ENCODE assay signal across 8 mouse cellular contexts in the genomic region with DNA sequence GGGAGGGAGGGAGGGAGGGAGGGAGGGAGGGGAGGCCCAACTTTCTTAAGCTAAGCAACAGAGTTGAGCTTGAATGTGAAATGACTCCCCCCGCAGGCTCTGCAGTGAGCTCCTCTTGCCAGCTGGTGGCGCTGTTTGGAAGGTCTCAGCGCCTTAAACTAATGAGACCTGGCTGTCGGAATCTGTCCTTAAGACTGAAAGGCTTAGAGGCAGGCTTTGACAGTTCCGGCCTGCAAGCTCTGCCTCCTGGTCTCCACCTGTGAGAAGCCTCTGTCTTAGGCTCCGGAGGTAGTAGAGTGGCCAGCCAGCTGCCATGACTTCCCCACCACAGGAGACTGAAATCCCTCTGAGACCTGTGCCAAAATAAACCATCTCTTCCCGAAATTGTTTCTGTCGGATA. TPM values are rescaled to one million over a fixed set of nuclear protein-coding genes. Genes with fewer than 3 reads are reported as not detected.
A peak's percentile ranks its signal among the peaks of the same experiment; 100 is the strongest.
DNase-seq lines count a peak whose midpoint lies in the region; ATAC-seq lines count a peak whose summit lies in the region.

No protein-coding gene starts in this region.

- no peak overlapping the region for H3K9ac ChIP-seq in midbrain, embryonic 11.5 days (ENCODE audit: low read length)
- no peak overlapping the region for H3K9ac ChIP-seq in midbrain, embryonic 16.5 days (ENCODE audit: low read depth, low read length)
- no peak overlapping the region for H3K9ac ChIP-seq in neural tube, embryonic 11.5 days (ENCODE audit: low read length)

- no peak overlapping the region for H3K27ac ChIP-seq in midbrain, embryonic 11.5 days (ENCODE audit: low read depth, low read length)
- H3K27ac ChIP-seq in midbrain, embryonic 16.5 days (ENCODE audit: low read length) = no peak overlapping the region
- no peak overlapping the region for H3K27ac ChIP-seq in neural tube, embryonic 11.5 days (ENCODE audit: low read depth, low read length)

- intact Hi-C loops in left cerebral cortex, postnatal 25 days (cut with DNase I) = loop anchor here (1.0 to 5.0 kb wide), 3 partner anchors 68 to 508 kb away; no protein-coding TSS in a partner anchor

- no peaks in the 10 kb centered on the region for H3K36me3 ChIP-seq in midbrain, embryonic 11.5 days (ENCODE audit: control insufficient read depth, insufficient read depth, low read length)
- H3K36me3 ChIP-seq in midbrain, embryonic 16.5 days (ENCODE audit: control insufficient read depth, insufficient read depth, low read length) = no peaks in the 10 kb centered on the region
- H3K36me3 ChIP-seq in neural tube, embryonic 11.5 days (ENCODE audit: control insufficient read depth, insufficient read depth, low read length) = no peaks in the 10 kb centered on the region

- no peaks in the 10 kb centered on the region for H3K9me3 ChIP-seq in midbrain, embryonic 11.5 days (ENCODE audit: control insufficient read depth, low read length)
- H3K9me3 ChIP-seq in midbrain, embryonic 16.5 days (replicated peaks; ENCODE audit: control insufficient read depth, low read length, poor library complexity, severe bottlenecking) = no peaks in the 10 kb centered on the region
- no peaks in the 10 kb centered on the region for H3K9me3 ChIP-seq in neural tube, embryonic 11.5 days (ENCODE audit: control insufficient read depth, low read length)

- no peaks in the 10 kb centered on the region for H3K27me3 ChIP-seq in midbrain, embryonic 11.5 days (ENCODE audit: control insufficient read depth, insufficient read depth, low read length)
- no peaks in the 10 kb centered on the region for H3K27me3 ChIP-seq in midbrain, embryonic 16.5 days (ENCODE audit: control insufficient read depth, insufficient read depth, low read depth, low read length)
- no peaks in the 10 kb centered on the region for H3K27me3 ChIP-seq in neural tube, embryonic 11.5 days (ENCODE audit: control insufficient read depth, insufficient read depth, low read length)

- peaks cover 8% of the 10 kb centered on the region for H3K4me1 ChIP-seq in midbrain, embryonic 11.5 days (ENCODE audit: control insufficient read depth, insufficient read depth, low read length)
- H3K4me1 ChIP-seq in midbrain, embryonic 16.5 days (ENCODE audit: control insufficient read depth, insufficient read depth, low read length) = peaks cover 18% of the 10 kb centered on the region
- peaks cover 11% of the 10 kb centered on the region; the same call in 1 of the 2 replicates for H3K4me1 ChIP-seq in neural tube, embryonic 11.5 days (ENCODE audit: control insufficient read depth, insufficient read depth, low read length)

- 23% methylated on average over 8 of the region's 8 CpGs for WGBS in midbrain, embryonic 11.5 days
- WGBS in midbrain, embryonic 16.5 days = 21% methylated on average over 8 of the region's 8 CpGs
- WGBS in neural tube, embryonic 11.5 days = 19% methylated on average over 8 of the region's 8 CpGs

- DNase-seq in midbrain, embryonic 11.5 days (ENCODE audit: low spot score, missing footprints) = peak; percentile 98
- peak; percentile 57 to 75 for DNase-seq in cerebellum, adult 18-20 months
- DNase-seq in frontal cortex, postnatal 10 days (ENCODE audit: low spot score in 2 of 2) = peak; percentile 46 to 73
- peak; percentile 82 for DNase-seq in induced T-regulatory cell, adult 2 months (ENCODE audit: low read depth)
- DNase-seq in left cerebral cortex, postnatal 25 days (ENCODE audit: low spot score in 2 of 2) = peak; percentile 55 to 72
- DNase-seq in neural tube, embryonic 11.5 days (ENCODE audit: low spot score) = peak; percentile 80
- peak; percentile 82 for DNase-seq in thymus, postnatal 25 days

- no peak overlapping the region for H3K4me2 ChIP-seq in midbrain, embryonic 11.5 days
- H3K4me2 ChIP-seq in midbrain, embryonic 16.5 days (ENCODE audit: low read length) = no peak overlapping the region
- H3K4me2 ChIP-seq in neural tube, embryonic 11.5 days (ENCODE audit: low read depth) = no peak overlapping the region

- no peak for ATAC-seq in midbrain, embryonic 11.5 days (ENCODE audit: low FRiP score)
- ATAC-seq in midbrain, embryonic 16.5 days = no peak
- no peak for ATAC-seq in neural tube, embryonic 11.5 days (ENCODE audit: insufficient read depth, low FRiP score, low TSS enrichment)

- no peak overlapping the region for H3K4me3 ChIP-seq in midbrain, embryonic 11.5 days (ENCODE audit: low read depth, low read length)
- H3K4me3 ChIP-seq in midbrain, embryonic 16.5 days (ENCODE audit: low read depth, low read length) = no peak overlapping the region
- H3K4me3 ChIP-seq in neural tube, embryonic 11.5 days (ENCODE audit: low read depth, low read length) = no peak overlapping the region

RNA-seq across cellular contexts. Expression of a gene that starts 16.4 kb away (rescaled TPM):
- polyA plus RNA-seq in midbrain, embryonic 11.5 days (2014; fragmentation: Nextera tagmentation; extraction: Ambion mirVana) = 0.28 TPM in 1 of 2 replicates, not detected in the other
- polyA plus RNA-seq in midbrain, embryonic 16.5 days (2015; fragmentation: Nextera tagmentation; extraction: Ambion mirVana) = not detected in 2 replicates
- total RNA-seq in left cerebral cortex, postnatal 25 days (2021) = not detected
- polyA plus RNA-seq in neural tube, embryonic 11.5 days (2014; fragmentation: Nextera tagmentation; extraction: Ambion mirVana) = 0.26 TPM in 1 of 2 replicates, not detected in the other
